Mouse (Mus musculus): ENCODE results near the gene Gabbr2. TPM values are rescaled to one million over a fixed set of nuclear protein-coding genes. Genes with fewer than 3 reads are reported as not detected.

Gabbr2 gene
- total RNA-seq, 2 experiments from 2014 or later, result 292 to 302 TPM

- intact Hi-C loops (cut with DNase I), result loop anchor here (5.0 kb wide), 2 partner anchors 253 to 298 kb away; no protein-coding TSS in a partner anchor
These were observed 1.2 kb downstream of the Gabbr2 start for GRCm38 (mm10) chr4:46990281-46991015.

DNA sequence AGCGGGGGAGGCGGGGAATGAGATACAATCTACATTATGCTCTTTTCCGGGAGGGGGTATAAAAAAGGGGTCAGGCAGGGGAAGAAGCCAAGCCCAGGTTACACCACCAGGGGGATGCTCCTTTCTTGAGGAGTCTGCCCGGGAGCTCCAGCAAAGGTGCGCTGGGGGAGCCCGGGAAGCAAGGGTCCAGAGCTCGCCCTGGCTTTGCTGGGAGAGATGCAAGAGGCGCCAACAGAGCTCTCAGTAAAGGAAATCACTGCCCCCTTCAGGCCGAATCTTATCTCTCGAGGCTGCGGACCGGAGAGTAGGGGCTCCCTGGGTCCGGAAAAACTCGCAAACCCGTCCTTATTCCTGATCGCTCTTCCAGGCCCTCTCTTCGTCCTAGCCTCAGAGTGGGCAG is 1.8 kb downstream of the Gabbr2 start:
- intact Hi-C loops (cut with DNase I), result loop anchor here (5.0 kb wide), 3 partner anchors 53 to 298 kb away; no protein-coding TSS in a partner anchor
- DNase-seq (ENCODE audit: low spot score in 2 of 2), result peak; percentile 76 to 81

More at GRCm38 (mm10) chr4:46990281-46991015, 1.2 kb downstream of the Gabbr2 start:
- peak in 1 of 2 experiments; percentile 48 for DNase-seq (ENCODE audit: low spot score in 2 of 2)

DNA sequence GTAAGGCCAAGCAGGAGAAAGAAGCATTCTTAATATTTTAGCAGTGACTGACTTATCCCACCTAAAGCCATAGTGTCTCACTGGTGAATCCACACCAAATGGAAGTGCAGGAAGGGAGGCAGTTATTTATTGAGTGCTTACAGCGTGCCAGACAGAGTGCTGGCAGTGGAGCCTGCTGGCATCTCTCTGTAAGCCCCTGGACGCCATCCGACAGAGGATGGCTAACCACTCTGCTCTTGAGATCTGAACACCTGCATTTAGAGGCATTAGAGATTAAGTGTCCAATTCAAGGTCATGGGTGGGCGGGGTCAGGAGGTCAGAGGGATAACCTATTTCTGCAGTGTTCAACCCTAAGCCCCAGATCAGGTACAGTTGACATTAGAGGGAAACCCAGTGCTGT is 2.8 kb downstream of the Gabbr2 start:
- intact Hi-C loops (cut with DNase I), result loop anchor here (5.0 kb wide), 1 partner anchor 52 kb away; no protein-coding TSS in a partner anchor
- DNase-seq (ENCODE audit: low spot score in 2 of 2), result no peak

DNA sequence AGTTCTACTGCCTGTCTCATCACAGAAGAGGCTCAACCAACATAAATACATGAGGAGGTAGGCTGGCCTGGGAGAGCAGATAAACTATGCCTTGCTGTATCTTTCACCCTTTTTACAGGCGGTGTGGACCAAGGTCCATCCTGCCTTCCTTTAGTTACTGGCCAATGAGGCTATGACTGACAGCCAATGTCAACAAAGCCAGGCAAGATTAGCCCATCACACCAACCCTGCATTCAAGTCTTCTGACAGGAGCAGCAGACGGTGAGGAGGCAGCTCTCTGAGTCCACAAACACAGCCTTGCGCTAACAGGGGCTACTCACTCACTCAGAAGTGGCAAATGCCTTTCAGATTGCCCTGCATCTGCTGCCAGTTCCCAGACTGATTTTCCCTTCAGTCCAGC is 3.4 kb downstream of the Gabbr2 start:
- intact Hi-C loops (cut with DNase I), result loop anchor here (5.0 kb wide), 1 partner anchor 51 kb away; no protein-coding TSS in a partner anchor
- DNase-seq (ENCODE audit: low spot score in 2 of 2), result no peak

DNA sequence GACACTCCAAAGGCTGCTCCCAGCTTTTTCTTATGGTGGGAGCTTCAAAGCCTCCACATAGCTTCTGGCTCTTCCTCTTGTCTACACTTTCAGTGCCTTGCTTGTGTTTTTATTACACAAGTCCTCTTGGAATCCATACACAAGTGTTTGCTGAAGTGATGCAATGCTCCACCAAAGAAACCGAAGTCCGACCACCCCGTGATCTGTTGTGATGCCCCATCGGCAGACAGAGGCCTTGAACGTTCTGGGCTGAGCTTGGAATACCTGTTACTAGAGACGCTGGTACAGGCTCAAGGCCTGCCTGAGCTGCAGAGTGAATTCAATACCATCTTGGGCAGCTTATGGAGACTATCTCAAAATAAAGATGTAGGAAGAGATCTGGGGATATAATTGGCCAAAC is 3.9 kb downstream of the Gabbr2 start:
- intact Hi-C loops (cut with DNase I), result loop anchor here (5.0 kb wide), 1 partner anchor 51 kb away; no protein-coding TSS in a partner anchor
- no peak for DNase-seq (ENCODE audit: low spot score in 2 of 2)

DNA sequence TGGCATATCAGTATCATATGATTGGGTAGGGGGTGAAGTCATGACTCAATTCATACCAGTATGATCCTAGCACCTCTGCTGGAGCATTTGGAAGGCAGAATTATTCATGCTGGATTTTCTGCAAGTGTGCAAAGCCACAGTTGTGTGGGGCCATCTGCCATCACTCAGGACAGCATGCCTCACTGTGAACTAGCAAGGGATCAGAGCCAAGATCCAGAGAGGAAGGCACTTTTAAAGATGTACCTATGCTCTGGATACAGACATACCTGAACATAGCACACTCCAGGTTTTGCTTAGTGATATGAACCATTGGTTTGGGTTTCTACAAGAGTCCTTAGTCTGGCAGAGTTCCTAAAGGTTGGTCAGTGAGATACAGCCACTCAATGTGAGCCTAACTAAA is 5.6 kb downstream of the Gabbr2 start:
- intact Hi-C loops (cut with DNase I), result loop anchor here (5.0 kb wide), 1 partner anchor 49 kb away; no protein-coding TSS in a partner anchor
- DNase-seq (ENCODE audit: low spot score in 2 of 2), result no peak

GRCm38 (mm10) chr4:46982912-46983311 is 8.8 kb downstream of the Gabbr2 start:
- intact Hi-C loops (cut with DNase I), result no loop called here
- DNase-seq (ENCODE audit: low spot score in 2 of 2), result no peak

DNA sequence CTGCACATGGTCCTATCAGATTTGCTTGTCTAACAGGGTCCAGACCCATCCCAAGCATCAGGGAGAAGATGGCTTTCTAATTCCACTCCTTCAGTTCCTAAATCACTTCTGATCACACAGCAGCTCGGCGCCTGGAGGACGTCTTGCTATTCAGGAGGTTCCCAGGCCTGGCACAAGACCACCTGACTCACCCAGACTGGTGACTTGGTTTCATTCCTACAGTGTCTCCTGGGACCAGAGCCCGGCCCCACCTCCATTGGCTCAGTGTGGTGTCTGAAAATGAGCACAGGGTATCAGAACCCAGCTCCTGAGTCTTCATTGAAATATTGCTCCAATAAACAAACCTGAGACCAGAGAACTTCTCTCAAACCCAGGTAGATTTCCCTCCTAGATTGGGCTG is 9.6 kb downstream of the Gabbr2 start:
- intact Hi-C loops (cut with DNase I), result no loop called here
- peak in 1 of 2 experiments; percentile 34 for DNase-seq (ENCODE audit: low spot score in 2 of 2)

GRCm38 (mm10) chr4:46978371-46978770 is 13.3 kb downstream of the Gabbr2 start:
- intact Hi-C loops (cut with DNase I), result no loop called here
- DNase-seq (ENCODE audit: low spot score in 2 of 2), result no peak

DNA sequence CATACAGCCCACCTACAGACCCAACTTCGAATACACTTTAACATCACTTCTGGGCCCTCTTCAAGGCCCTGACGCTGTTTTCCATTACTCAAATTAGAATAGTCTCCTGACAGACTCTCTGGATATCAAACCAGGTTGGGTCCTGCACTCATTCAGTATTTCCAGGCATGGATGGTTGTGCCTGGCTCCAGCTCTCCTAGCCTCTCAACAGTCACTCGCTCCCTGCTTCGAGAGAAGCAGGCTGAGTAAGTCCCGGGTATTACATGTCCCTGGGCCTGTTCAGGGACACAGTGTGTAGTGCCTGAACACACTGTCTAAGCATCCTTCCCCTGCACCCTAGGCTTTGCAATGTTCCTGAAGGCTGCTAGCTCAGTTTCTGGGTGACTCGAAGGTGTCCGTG is 14.5 kb downstream of the Gabbr2 start:
- intact Hi-C loops (cut with DNase I), result no loop called here
- no peak for DNase-seq (ENCODE audit: low spot score in 2 of 2)

DNA sequence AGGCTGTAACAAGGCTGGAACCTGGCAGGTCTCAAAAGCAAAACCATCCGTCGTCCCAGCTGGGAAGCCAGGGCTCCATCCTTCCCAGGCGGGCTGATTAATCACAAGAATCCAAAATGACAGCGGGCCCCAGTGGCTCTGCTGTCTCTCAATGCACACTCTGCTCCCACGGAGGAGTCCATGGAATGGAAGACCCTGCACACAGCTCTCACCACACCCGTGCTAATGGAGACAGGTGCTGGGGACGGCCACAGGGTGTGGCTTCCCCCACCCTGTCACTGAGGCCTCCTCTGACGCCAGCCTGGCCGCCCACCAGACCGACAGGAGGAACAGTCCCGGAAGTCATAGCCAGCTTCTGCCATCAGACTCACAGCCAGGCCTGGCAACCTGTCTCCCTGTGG is 15.0 kb downstream of the Gabbr2 start:
- DNase-seq (ENCODE audit: low spot score in 2 of 2), result no peak
- intact Hi-C loops (cut with DNase I), result no loop called here

DNA sequence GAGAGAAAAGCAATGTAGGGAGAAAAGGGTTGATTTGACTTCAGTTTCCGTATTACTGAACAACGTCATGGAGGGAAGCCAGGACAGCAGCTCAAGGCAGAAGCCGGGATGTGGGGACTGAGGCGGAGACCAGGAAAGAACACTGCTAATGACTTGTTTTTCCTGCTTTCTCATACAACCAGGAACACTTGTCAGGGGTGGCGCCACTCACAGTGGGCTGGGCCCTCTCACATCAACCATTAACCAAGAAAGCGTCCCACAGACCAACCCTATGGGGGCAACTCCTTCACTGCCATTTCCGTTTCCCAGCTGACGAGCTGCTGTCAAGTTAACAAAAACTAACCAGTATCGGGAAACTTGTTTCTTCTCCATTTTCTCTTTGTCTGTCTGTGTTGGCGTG is 18.4 kb downstream of the Gabbr2 start:
- no peak for DNase-seq (ENCODE audit: low spot score in 2 of 2)
- intact Hi-C loops (cut with DNase I), result no loop called here

- intact Hi-C loops (cut with DNase I), result loop anchor here (5.0 kb wide), 1 partner anchor 41 kb away; no protein-coding TSS in a partner anchor
- DNase-seq (ENCODE audit: low spot score in 2 of 2), result no peak
These were observed 23.7 kb downstream of the Gabbr2 start for GRCm38 (mm10) chr4:46967981-46968380.

DNA sequence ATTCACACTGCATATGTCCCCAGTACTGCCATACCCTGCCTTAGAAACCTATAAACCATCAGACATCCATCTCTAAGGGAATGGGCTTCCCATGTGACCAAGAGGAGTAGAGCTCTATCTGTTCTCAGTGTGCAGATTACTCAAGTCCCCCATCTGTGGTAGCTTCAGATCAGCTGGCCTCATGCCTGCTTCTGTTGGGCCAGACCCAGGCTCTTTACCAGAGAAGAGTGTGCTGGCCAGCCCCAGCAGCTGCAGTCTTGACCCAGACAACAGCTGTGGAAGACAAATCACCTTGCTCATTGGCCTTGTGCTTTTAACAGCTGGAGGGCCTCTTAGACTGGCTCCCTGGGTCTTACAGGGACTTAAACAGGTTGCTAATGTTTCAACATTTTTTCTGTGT is 25.1 kb downstream of the Gabbr2 start:
- intact Hi-C loops (cut with DNase I), result loop anchor here (5.0 kb wide), 1 partner anchor 39 kb away; no protein-coding TSS in a partner anchor
- DNase-seq (ENCODE audit: low spot score in 2 of 2), result no peak

- intact Hi-C loops (cut with DNase I), result no loop called here
- DNase-seq (ENCODE audit: low spot score in 2 of 2), result no peak
These were observed 30.3 kb downstream of the Gabbr2 start for GRCm38 (mm10) chr4:46961403-46961802.

DNA sequence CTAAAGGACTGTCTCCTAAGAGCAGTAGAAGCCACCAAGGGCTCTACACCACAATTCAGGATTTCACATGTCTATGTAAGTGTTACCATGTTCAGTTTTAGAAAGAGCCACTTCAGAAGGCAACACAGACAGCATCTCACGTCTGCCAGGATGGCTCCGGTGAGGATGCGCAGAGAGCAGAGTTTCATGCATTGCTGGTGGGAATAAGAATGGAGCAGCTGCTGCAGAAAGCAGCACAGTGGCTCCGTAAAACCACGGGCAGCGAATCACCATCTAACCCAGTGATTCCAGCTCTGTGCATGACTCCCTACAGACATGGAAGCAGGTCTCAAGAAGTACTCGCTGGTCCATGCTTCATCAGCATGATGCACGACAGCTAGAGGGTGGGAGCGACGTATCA is 31.5 kb downstream of the Gabbr2 start:
- no peak for DNase-seq (ENCODE audit: low spot score in 2 of 2)
- intact Hi-C loops (cut with DNase I), result no loop called here

DNA sequence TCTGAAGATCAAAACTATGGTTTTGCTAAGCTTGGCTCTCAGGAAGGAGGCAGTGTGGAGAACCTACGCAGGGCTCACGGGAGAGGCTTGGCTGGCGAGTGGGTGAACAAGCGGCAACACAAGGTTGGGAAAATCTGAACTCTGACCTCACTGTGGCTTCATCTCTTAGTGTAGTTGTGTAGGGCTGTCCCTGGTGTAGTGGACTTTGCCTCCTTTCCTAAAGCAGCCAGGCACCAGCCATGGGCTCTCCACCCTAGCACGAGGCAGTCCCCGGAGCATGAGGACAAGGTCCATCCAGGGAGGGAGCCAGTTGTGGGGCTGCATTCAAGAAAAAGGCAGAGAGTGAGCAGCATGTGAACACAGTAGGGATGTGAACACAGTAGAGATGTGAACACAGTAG is 31.9 kb downstream of the Gabbr2 start:
- intact Hi-C loops (cut with DNase I), result no loop called here
- DNase-seq (ENCODE audit: low spot score in 2 of 2), result no peak

GRCm38 (mm10) chr4:46957955-46958354 is 33.7 kb downstream of the Gabbr2 start:
- intact Hi-C loops (cut with DNase I), result no loop called here
- DNase-seq (ENCODE audit: low spot score in 2 of 2), result no peak

- intact Hi-C loops (cut with DNase I), result no loop called here
- DNase-seq (ENCODE audit: low spot score in 2 of 2), result no peak
These were observed 34.7 kb downstream of the Gabbr2 start for GRCm38 (mm10) chr4:46956966-46957365.

DNA sequence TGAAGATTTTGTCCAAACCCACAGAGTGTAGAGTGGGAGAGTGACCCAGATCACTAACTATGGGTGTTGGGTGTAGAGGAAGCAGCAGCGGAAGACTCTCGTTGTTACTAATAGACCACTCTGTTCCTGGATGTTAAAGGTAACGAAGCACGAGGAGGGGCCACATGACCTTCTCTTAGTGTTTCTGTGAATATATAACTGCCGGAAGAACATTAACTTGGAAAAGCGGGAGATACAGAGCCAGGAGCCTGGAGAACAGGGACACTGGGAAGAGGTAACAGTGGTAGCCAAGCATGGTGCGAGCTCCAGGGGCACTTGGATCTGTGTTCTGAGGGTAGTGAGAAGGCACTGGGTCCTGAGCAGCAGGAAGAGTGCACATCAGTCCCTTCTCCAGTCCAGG is 38.7 kb downstream of the Gabbr2 start:
- intact Hi-C loops (cut with DNase I), result no loop called here
- no peak for DNase-seq (ENCODE audit: low spot score in 2 of 2)

- no peak for DNase-seq (ENCODE audit: low spot score in 2 of 2)
- intact Hi-C loops (cut with DNase I), result no loop called here
These were observed 39.1 kb downstream of the Gabbr2 start for GRCm38 (mm10) chr4:46952562-46952961.

Data from left cerebral cortex, postnatal 14 days (tissue).